Mouse (Mus musculus): Measurements from ENCODE around the gene Dhx58. TPM values are rescaled to one million over a fixed set of nuclear protein-coding genes. Genes with fewer than 3 reads are reported as not detected.

The Dhx58 gene
- 9.2 TPM in 1 of 2 replicates, not detected in the other for polyA plus RNA-seq (2012; ENCODE audit: insufficient read depth, low replicate concordance)

DNA sequence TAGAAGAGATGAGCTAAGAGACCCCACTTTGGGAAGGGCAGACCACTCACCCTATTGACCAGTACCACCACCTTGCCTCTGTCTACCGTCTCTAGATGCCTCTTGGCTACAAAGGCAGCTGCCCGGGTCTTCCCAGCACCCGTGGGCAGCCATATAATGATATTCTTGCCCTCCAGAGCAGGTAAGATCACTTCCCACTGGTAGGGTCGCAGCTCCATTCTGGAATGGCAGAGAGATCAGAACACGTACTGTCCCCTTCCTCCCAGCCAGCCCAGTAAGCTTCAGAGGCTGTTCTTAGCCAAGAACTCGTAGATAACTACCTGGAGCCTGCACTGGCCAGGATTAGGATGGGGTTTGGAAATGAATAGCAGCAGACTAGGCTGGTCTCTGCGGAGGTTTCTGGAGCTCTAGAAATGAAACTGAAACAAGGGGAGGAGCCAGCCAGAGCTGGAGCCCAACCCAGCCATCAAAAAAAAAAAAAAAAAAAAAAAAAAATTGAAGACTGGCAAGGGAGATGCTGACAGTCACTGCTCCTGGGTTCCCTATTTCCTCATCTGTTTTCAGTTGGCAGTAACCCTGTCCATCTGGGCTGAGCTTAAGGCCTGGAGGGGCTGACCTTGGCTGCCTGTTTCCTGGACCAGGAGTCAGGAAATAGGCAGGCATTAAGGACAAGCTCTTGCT is at the start of gene Dhx58:
Dhx58 (minus strand) TSS at position 421 of the 681 bp plus-strand sequence.
- no peaks in the 10 kb centered on the region for H3K27me3 ChIP-seq (replicated peaks)
- no peaks in the 10 kb centered on the region; the same call in 1 of the 2 replicates for H3K9me3 ChIP-seq
- peak within 1 kb of the TSS; percentile 92 for H3K4me3 ChIP-seq (replicated peaks)
- H3K4me1 ChIP-seq = peaks cover 62% of the 10 kb centered on the region
- H3K36me3 ChIP-seq (replicated peaks; ENCODE audit: low read length) = peaks cover 56% of the 10 kb centered on the region
- TF ChIP-seq FLI1 (IDR thresholded peaks at IDR 0.05; ENCODE audit: low read length) (no peak), GATA1 (IDR thresholded peaks at IDR 0.05; ENCODE audit: borderline replicate concordance, low read length) (no peak)

DNA sequence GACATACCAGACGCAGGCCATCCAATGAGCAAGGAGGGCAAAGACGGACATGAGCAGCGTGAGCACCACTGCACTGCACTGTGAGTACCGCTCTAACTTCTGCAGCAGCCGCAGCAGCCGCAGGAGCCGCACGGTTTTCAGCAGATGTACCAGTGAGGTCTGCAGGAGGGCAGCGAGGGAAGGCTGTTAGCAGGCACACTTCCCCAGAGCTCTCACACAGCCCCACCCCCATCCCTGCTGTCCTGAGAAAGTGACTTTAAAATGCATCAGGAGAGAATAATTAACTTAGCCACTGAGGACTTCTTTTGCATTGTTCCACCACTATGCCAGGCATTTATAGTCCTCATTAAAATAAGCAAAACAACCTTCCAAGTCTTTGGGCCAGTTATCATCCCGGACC is 48.2 kb upstream of the Dhx58 start:
- no peak overlapping the region for H3K4me3 ChIP-seq (replicated peaks)
- peaks cover 21% of the 10 kb centered on the region for H3K4me1 ChIP-seq
- H3K36me3 ChIP-seq (replicated peaks; ENCODE audit: low read length) = no peaks in the 10 kb centered on the region
- TF ChIP-seq GATA1 (IDR thresholded peaks at IDR 0.05; ENCODE audit: borderline replicate concordance, low read length) (no peak), FLI1 (IDR thresholded peaks at IDR 0.05; ENCODE audit: low read length) (no peak)
- peaks cover 3% of the 10 kb centered on the region for H3K9me3 ChIP-seq
- peaks cover 80% of the 10 kb centered on the region for H3K27me3 ChIP-seq (replicated peaks)

- H3K27me3 ChIP-seq (replicated peaks) = peaks cover 79% of the 10 kb centered on the region
- peaks cover 3% of the 10 kb centered on the region for H3K9me3 ChIP-seq
- H3K4me1 ChIP-seq = peaks cover 23% of the 10 kb centered on the region
- H3K36me3 ChIP-seq (replicated peaks; ENCODE audit: low read length) = no peaks in the 10 kb centered on the region
- TF ChIP-seq GATA1 (IDR thresholded peaks at IDR 0.05; ENCODE audit: borderline replicate concordance, low read length) (no peak), FLI1 (IDR thresholded peaks at IDR 0.05; ENCODE audit: low read length) (no peak)
- H3K4me3 ChIP-seq (replicated peaks) = peak overlapping the region; percentile 8
Observed at GRCm38 (mm10) chr11:100750127-100750526, 46.1 kb upstream of the Dhx58 start.

DNA sequence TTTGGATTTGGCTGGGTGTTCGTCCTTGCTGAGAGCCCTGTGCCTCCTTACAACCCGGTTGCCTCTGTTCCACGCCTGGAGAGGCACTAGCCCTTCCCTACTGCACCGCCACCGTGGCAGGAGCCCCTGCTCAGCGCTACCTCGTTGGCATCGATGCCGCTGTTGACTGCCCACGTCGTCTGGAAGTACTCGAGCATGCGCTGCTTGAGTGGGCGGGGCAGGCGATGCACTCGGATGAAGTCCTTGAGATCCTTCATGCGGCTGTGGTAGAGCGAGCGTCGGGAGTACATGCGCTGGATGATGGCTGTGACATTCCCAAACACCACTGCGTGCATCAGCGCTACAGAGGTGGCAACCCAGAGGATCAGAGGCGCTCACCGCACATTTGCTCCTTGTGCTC is 45.4 kb upstream of the Dhx58 start:
- Histone ChIP-seq H3K4me1 (peaks cover 24% of the 10 kb centered on the region), H3K36me3 (replicated peaks; ENCODE audit: low read length) (no peaks in the 10 kb centered on the region), H3K9me3 (peaks cover 3% of the 10 kb centered on the region), H3K27me3 (replicated peaks) (peaks cover 74% of the 10 kb centered on the region), H3K4me3 (replicated peaks) (peak overlapping the region; percentile 57)
- TF ChIP-seq FLI1 (IDR thresholded peaks at IDR 0.05; ENCODE audit: low read length) (no peak), GATA1 (IDR thresholded peaks at IDR 0.05; ENCODE audit: borderline replicate concordance, low read length) (no peak)

GRCm38 (mm10) chr11:100748620-100749019 is 44.5 kb upstream of the Dhx58 start:
- Histone ChIP-seq H3K27me3 (replicated peaks) (peaks cover 69% of the 10 kb centered on the region), H3K36me3 (replicated peaks; ENCODE audit: low read length) (no peaks in the 10 kb centered on the region), H3K9me3 (peaks cover 3% of the 10 kb centered on the region), H3K4me1 (peaks cover 19% of the 10 kb centered on the region), H3K4me3 (replicated peaks) (no peak overlapping the region)
- TF ChIP-seq GATA1 (IDR thresholded peaks at IDR 0.05; ENCODE audit: borderline replicate concordance, low read length) = no peak
- no peak for TF ChIP-seq FLI1 (IDR thresholded peaks at IDR 0.05; ENCODE audit: low read length)

DNA sequence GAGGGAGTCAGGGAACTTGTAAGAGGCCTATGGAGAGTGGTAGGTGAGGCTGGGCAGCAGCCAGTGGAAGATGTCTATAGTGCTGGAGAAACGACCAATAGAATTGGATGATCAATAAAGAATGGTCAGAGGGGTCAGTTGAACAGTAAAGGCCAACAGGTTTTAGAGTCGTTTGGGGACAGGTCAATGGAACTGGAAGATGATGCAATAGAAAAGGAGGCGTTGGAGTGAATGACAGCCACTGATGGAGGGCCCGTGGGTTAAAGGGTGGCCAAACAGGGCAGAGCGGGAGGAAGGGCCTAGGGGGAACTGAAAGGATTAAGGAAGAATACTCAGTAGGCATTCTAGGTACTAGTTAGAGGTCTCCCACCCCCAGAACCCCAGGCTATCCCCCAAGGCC is 43.0 kb upstream of the Dhx58 start:
- Histone ChIP-seq H3K4me3 (replicated peaks) (no peak overlapping the region), H3K36me3 (replicated peaks; ENCODE audit: low read length) (no peaks in the 10 kb centered on the region), H3K4me1 (peaks cover 23% of the 10 kb centered on the region), H3K9me3 (peaks cover 3% of the 10 kb centered on the region), H3K27me3 (replicated peaks) (peaks cover 58% of the 10 kb centered on the region)
- TF ChIP-seq FLI1 (IDR thresholded peaks at IDR 0.05; ENCODE audit: low read length) (no peak), GATA1 (IDR thresholded peaks at IDR 0.05; ENCODE audit: borderline replicate concordance, low read length) (no peak)

GRCm38 (mm10) chr11:100746546-100746945 is 42.5 kb upstream of the Dhx58 start:
- Histone ChIP-seq H3K9me3 (peaks cover 2% of the 10 kb centered on the region), H3K27me3 (replicated peaks) (peaks cover 53% of the 10 kb centered on the region), H3K4me1 (peaks cover 23% of the 10 kb centered on the region), H3K36me3 (replicated peaks; ENCODE audit: low read length) (no peaks in the 10 kb centered on the region), H3K4me3 (replicated peaks) (no peak overlapping the region)
- TF ChIP-seq GATA1 (IDR thresholded peaks at IDR 0.05; ENCODE audit: borderline replicate concordance, low read length) (no peak), FLI1 (IDR thresholded peaks at IDR 0.05; ENCODE audit: low read length) (no peak)

GRCm38 (mm10) chr11:100745085-100745484 is 41.0 kb upstream of the Dhx58 start:
- TF ChIP-seq FLI1 (IDR thresholded peaks at IDR 0.05; ENCODE audit: low read length) = no peak
- no peak for TF ChIP-seq GATA1 (IDR thresholded peaks at IDR 0.05; ENCODE audit: borderline replicate concordance, low read length)
- Histone ChIP-seq H3K36me3 (replicated peaks; ENCODE audit: low read length) (no peaks in the 10 kb centered on the region), H3K9me3 (no peaks in the 10 kb centered on the region), H3K27me3 (replicated peaks) (peaks cover 48% of the 10 kb centered on the region), H3K4me3 (replicated peaks) (no peak overlapping the region), H3K4me1 (peaks cover 18% of the 10 kb centered on the region)

DNA sequence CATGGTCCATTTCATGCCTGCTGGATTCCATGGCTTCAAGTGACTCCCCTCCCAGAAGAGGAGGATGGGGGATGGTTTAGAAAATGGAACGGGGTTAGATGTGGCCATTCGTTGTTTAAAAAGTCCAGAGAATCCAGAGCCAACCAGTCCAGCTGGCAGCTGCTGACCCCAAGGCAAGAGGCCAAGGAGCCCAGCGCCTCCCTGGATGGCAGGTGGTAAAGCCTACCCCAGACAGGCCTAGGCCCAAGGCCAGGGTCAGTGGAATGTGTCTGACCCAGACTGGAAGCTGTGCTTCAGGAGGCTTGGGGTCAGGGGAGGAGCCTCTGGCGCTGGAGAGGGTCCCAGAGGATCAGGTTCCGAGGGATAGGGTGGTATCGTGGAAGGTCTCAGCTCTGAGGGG is 37.3 kb upstream of the Dhx58 start:
- Histone ChIP-seq H3K27me3 (replicated peaks) (peaks cover 14% of the 10 kb centered on the region), H3K4me1 (peaks cover 31% of the 10 kb centered on the region), H3K9me3 (no peaks in the 10 kb centered on the region), H3K4me3 (replicated peaks) (no peak overlapping the region), H3K36me3 (replicated peaks; ENCODE audit: low read length) (no peaks in the 10 kb centered on the region)
- TF ChIP-seq FLI1 (IDR thresholded peaks at IDR 0.05; ENCODE audit: low read length) (no peak), GATA1 (IDR thresholded peaks at IDR 0.05; ENCODE audit: borderline replicate concordance, low read length) (no peak)

- no peaks in the 10 kb centered on the region for H3K9me3 ChIP-seq
- H3K36me3 ChIP-seq (replicated peaks; ENCODE audit: low read length) = peaks cover 14% of the 10 kb centered on the region
- H3K27me3 ChIP-seq (replicated peaks) = no peaks in the 10 kb centered on the region
- H3K4me3 ChIP-seq (replicated peaks) = peak overlapping the region; percentile 99
- peaks cover 50% of the 10 kb centered on the region for H3K4me1 ChIP-seq
- no peak for TF ChIP-seq GATA1 (IDR thresholded peaks at IDR 0.05; ENCODE audit: borderline replicate concordance, low read length)
Observed at GRCm38 (mm10) chr11:100738749-100739148, 34.7 kb upstream of the Dhx58 start.
